Mouse (Mus musculus) hindbrain, embryonic 12.5 days (tissue): ENCODE measurements around the gene Vps13d. TPM values are rescaled to one million over a fixed set of nuclear protein-coding genes. Genes with fewer than 3 reads are reported as not detected.
"Not testable (repeated sequence)": the region's sequence is repeated elsewhere in the genome, so short reads cannot be mapped to it uniquely, and the experiment has no call there.

Experiments used
- ATAC-seq: fragments of 200-750 bp; cut with Nextera tagmentation; 2 replicates; pipeline ENCODE4 v1.8.0; 2017; ENCODE audit warnings: moderate TSS enrichment; ENCODE audit not compliant: low FRiP score
- H3K27ac ChIP-seq: fragments of 300-500 bp; sonication (generic); 2 replicates; pipeline ENCODE4 v1.5.1; 2016; ENCODE audit warnings: mild to moderate bottlenecking
- H3K27me3 ChIP-seq: fragments of 300-500 bp; sonication (generic); 2 replicates; pipeline ENCODE4 v1.6.1; 2016; ENCODE audit warnings: mild to moderate bottlenecking
- H3K36me3 ChIP-seq: fragments of 300-500 bp; sonication (generic); 2 replicates; pipeline ENCODE4 v1.6.1; 2016; ENCODE audit warnings: mild to moderate bottlenecking
- H3K4me1 ChIP-seq: fragments of 300-500 bp; sonication (generic); 2 replicates; pipeline ENCODE4 v1.6.1; 2016
- H3K4me2 ChIP-seq: fragments of 300-500 bp; sonication (generic); replicated peaks from 2 replicates; pipeline ENCODE4 v1.6.1; 2016; ENCODE audit warnings: mild to moderate bottlenecking
- H3K4me3 ChIP-seq: fragments of 300-500 bp; sonication (generic); 2 replicates; pipeline ENCODE4 v1.5.1; 2016; ENCODE audit warnings: mild to moderate bottlenecking
- H3K9ac ChIP-seq: fragments of 300-500 bp; sonication (generic); 2 replicates; pipeline ENCODE4 v1.6.1; 2016; ENCODE audit warnings: mild to moderate bottlenecking, moderate library complexity
- H3K9me3 ChIP-seq: fragments of 300-500 bp; sonication (generic); replicated peaks from 2 replicates; pipeline ENCODE4 v1.6.1; 2016; ENCODE audit warnings: mild to moderate bottlenecking
- WGBS: fragments of 180-500 bp; shearing (Covaris S2); methylation state at CpG from one replicate; pipeline ENCODE4 v1.1.7; 2016; 5-methylcytosine and 5-hydroxymethylcytosine counted together
- polyA plus RNA-seq: library from polyadenylated mRNA; unstranded; fragments of >200 nt; fragmentation: Nextera tagmentation; extraction: Ambion mirVana; gene quantifications from 2 replicates; pipeline ENCODE4 v1.2.1, GENCODE M21; 2016

Vps13d gene
- polyA plus RNA-seq, 1 experiment from 2014 or later, result 7.2 TPM

DNA sequence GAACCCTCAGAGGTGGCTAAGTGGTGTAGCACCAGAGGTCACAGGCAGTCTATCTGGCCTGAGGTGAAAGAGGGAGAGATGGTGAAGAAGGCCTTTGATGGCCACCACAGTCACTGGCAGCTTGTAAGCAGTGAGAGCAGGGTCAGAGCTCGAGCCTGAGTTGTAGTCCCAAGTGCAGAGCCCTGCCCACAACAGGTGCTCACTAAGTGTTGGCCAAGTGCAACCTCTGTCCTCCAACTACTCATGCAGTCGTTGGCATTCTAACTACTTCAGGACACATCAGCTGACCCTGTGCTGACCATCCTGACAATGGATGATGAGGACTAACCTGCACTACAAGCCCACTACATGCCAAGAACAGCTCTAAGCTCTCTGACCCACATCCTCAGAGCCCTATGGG is 7.2 kb downstream of the Vps13d start:
- no peak overlapping the region for H3K4me3 ChIP-seq
- peaks cover 5% of the 10 kb centered on the region; the same call in 1 of the 2 replicates for H3K9me3 ChIP-seq
- peaks cover 38% of the 10 kb centered on the region for H3K36me3 ChIP-seq
- WGBS, result 87% methylated on average over 2 of the region's 2 CpGs
- H3K4me1 ChIP-seq, result no peaks in the 10 kb centered on the region
- no peak for ATAC-seq
- no peak overlapping the region for H3K4me2 ChIP-seq
- H3K9ac ChIP-seq, result no peak overlapping the region
- H3K27ac ChIP-seq, result no peak overlapping the region
- no peaks in the 10 kb centered on the region for H3K27me3 ChIP-seq

DNA sequence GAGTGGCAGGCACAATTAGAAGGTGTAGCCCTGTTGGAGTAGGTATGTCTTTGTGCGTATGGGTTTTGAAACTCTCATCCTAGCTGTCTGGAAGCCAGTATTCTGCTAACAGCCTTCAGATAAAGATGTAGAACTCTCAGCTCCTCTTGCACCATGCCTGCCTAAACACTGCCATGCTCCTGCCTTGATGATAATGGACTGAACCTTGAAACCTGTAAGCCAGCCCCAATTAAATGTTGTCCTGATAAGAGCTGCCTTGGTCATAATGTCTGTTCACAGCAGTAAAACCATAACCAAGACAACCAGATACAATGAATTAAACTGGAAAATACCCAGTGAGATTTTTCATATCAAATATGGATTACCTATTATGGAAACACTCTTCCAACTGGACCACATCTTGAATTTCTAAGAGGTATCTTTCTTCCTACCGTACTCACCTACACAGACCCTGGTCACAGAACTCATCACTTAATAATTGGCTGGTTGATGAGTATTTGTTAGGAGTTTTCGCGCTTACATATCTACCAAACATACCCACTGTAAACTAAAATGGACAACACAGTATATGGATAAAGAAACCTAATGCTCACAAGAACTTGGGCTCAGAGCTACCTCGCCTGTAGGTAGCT is 15.8 kb downstream of the Vps13d start:
- Histone ChIP-seq H3K27me3 (no peaks in the 10 kb centered on the region), H3K4me3 (no peak overlapping the region), H3K4me1 (no peaks in the 10 kb centered on the region), H3K4me2 (no peak overlapping the region), H3K9me3 (no peaks in the 10 kb centered on the region), H3K36me3 (peaks cover 34% of the 10 kb centered on the region), H3K9ac (no peak overlapping the region), H3K27ac (no peak overlapping the region)
- WGBS, result 97% methylated on average over 5 of the region's 5 CpGs
- ATAC-seq, result no peak

DNA sequence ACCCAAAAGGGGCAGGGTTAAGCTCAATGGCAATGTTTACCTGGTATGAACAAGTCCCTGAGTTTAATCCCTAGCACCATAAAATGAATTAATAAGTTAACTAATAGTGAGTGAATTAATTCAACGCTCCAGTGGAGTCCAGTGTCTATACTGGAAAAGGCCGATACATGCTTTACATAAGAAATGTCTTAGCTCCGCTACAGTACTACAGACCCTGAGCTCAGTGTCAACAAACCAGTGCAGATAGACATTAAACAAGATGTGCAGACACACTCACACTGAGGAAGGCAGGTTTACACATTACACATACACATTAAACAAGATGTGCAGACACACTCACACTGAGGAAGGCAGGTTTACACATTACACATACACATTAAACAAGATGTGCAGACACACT is 29.3 kb downstream of the Vps13d start:
- 96% methylated on average over 3 of the region's 3 CpGs for WGBS
- H3K36me3 ChIP-seq, result peaks cover 83% of the 10 kb centered on the region
- not testable (repeated sequence) for H3K4me2 ChIP-seq, H3K27ac ChIP-seq, H3K9me3 ChIP-seq, H3K9ac ChIP-seq, H3K27me3 ChIP-seq, ATAC-seq, H3K4me3 ChIP-seq, H3K4me1 ChIP-seq

DNA sequence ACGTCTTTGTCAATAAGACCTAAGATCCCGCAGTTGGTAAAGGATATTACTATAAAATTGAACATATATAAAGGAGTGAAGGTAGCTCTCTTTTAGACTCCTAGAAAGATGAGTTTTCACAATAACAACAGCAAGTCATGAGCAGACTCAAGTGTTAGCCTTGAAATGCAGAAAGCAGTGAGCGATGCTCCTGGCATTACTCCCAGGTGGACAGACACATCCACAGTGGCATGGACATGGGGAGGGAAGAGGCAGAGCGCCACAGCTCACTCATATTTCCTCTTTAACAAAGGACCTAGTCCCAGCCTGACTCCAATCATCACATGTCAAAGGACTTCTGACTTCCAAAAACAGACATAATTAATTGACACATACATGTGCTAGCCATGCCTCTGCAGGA is 30.7 kb downstream of the Vps13d start:
- H3K27ac ChIP-seq, result no peak overlapping the region
- 95% methylated on average over 4 of the region's 4 CpGs for WGBS

DNA sequence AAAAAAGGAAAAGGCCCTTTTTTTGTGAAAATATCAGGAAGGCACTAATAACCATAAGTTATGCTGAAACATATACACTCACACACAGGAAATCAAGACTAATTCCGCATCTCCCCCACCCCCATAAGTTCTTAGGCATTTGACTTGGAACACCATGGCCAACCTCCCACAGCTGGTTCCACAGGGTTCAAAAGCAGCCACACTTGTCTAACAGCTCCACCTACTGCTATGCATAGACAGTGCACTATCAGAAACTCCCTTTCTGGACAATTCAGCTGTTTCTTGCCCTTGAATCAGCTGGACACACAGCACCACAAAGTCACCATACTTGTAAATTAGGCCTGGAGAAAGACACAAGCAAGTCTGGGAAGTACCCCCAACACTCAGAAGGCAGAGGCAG is 33.6 kb downstream of the Vps13d start:
- H3K36me3 ChIP-seq, result peaks cover 84% of the 10 kb centered on the region
- H3K9me3 ChIP-seq, result no peaks in the 10 kb centered on the region
- no peak overlapping the region for H3K4me2 ChIP-seq
- no peak for ATAC-seq
- no peaks in the 10 kb centered on the region for H3K27me3 ChIP-seq
- no peaks in the 10 kb centered on the region for H3K4me1 ChIP-seq
- no peak overlapping the region for H3K27ac ChIP-seq
- H3K4me3 ChIP-seq, result no peak overlapping the region
- H3K9ac ChIP-seq, result no peak overlapping the region
- WGBS, result 86% methylated on average over 1 of the region's 1 CpGs

More for the DNA sequence above, 30.7 kb downstream of the Vps13d start:
- no peak overlapping the region for H3K4me2 ChIP-seq
- no peak for ATAC-seq
- H3K9me3 ChIP-seq, result no peaks in the 10 kb centered on the region
- H3K4me1 ChIP-seq, result no peaks in the 10 kb centered on the region
- no peak overlapping the region for H3K9ac ChIP-seq
- no peaks in the 10 kb centered on the region for H3K27me3 ChIP-seq
- H3K4me3 ChIP-seq, result no peak overlapping the region
- H3K36me3 ChIP-seq, result peaks cover 82% of the 10 kb centered on the region

- 52% methylated on average over 8 of the region's 8 CpGs for WGBS
- no peak overlapping the region for H3K4me2 ChIP-seq
- H3K4me1 ChIP-seq, result no peaks in the 10 kb centered on the region
- H3K9ac ChIP-seq, result no peak overlapping the region
- no peak overlapping the region for H3K4me3 ChIP-seq
- peaks cover 78% of the 10 kb centered on the region for H3K36me3 ChIP-seq
- no peak for ATAC-seq
- H3K9me3 ChIP-seq, result no peaks in the 10 kb centered on the region
- no peaks in the 10 kb centered on the region for H3K27me3 ChIP-seq
- H3K27ac ChIP-seq, result no peak overlapping the region
Observed at GRCm38 (mm10) chr4:145155956-145156355, 38.8 kb downstream of the Vps13d start.

GRCm38 (mm10) chr4:145151103-145151486 is 43.7 kb downstream of the Vps13d start:
- no peak overlapping the region for H3K9ac ChIP-seq
- H3K27ac ChIP-seq, result no peak overlapping the region
- no peak overlapping the region for H3K4me3 ChIP-seq
- 92% methylated on average over 1 of the region's 1 CpGs for WGBS
- no peaks in the 10 kb centered on the region for H3K27me3 ChIP-seq
- ATAC-seq, result no peak
- H3K36me3 ChIP-seq, result peaks cover 57% of the 10 kb centered on the region
- H3K4me2 ChIP-seq, result no peak overlapping the region
- H3K4me1 ChIP-seq, result no peaks in the 10 kb centered on the region
- no peaks in the 10 kb centered on the region for H3K9me3 ChIP-seq

DNA sequence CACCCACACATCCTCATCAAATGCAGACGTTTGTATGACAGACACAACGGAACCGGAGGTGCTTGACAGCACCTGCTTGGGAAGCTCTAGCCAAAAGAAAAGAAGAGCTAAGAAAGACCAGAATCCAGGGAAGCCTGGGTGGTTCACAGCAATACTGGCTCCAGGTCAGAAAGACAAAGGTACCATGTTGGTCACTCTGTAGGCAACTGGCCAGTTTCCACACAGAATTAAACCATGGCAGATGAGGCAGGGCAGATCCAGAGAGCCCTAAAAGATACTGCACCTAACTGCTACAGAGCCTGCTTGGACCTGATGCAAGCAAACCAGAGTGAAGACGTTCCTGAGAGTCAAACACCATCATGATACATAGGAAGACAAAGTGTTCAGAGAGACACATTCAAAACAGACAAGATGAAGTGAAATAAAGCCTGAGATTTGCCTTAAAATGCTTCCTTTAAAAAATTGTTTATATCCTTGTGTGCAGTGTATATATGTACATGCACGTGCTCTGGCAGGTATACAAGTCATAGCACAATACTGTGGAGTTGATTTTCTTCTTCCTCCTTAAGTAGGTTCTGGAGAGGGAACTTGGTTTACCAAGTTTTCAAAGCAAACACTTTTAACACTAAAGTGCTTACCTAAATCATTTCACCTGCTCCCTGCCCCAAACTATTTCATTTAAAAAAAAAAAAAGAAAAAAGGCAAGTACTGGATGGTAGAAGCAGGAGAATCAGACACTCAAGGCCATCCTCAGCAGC is 44.3 kb downstream of the Vps13d start:
- ATAC-seq, result no peak
- no peak overlapping the region for H3K27ac ChIP-seq
- no peaks in the 10 kb centered on the region for H3K27me3 ChIP-seq
- no peaks in the 10 kb centered on the region for H3K9me3 ChIP-seq
- H3K36me3 ChIP-seq, result peaks cover 52% of the 10 kb centered on the region
- H3K4me3 ChIP-seq, result no peak overlapping the region
- no peaks in the 10 kb centered on the region for H3K4me1 ChIP-seq
- no peak overlapping the region for H3K4me2 ChIP-seq
- 78% methylated on average over 5 of the region's 5 CpGs for WGBS
- H3K9ac ChIP-seq, result no peak overlapping the region

DNA sequence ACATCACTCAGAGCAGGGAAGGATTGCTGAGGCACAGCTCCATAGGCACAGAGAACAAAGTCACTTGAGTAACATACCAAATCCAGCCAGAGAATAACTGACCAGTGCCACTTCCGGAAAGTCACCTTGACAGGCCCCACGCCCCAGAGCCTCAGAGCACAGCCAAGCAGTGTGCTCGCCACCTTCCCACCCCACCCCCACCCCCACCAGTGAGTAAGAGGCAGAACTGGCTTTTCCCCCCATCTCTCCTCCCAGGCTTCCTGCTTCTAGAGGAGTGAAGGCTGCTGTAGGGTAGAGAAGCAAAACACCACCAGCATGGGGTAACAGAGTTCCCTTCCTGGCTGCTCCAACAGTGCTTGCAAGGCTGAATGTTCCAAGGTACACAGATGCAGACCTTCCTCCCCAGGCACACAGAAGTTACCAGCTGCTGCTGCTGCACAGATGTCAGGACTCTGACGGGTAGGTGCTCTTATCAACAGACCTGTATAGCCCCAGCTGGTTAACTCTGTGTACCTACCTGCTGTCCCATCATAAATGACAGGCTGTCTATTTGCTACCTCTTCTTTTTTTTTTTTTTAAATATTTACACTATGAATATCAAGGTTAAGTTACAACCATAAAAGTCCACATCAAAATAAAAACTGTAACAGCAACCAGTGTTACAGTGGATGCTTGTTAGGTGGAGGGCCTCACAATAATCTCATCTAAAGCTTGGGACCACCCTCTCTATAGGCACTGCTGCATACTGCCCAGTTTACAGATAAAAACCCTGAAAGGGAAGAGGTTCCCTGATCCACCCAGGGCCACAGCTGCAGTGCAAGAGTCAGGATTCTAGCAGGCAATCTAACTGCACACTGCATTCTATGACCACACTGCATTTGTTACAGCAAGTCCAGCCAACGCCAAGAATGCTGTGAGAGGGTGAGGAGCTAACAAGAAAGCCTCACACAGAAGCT is 47.5 kb downstream of the Vps13d start:
- H3K4me3 ChIP-seq, result no peak overlapping the region
- H3K27ac ChIP-seq, result no peak overlapping the region
- H3K4me1 ChIP-seq, result no peaks in the 10 kb centered on the region
- H3K9me3 ChIP-seq, result no peaks in the 10 kb centered on the region
- H3K9ac ChIP-seq, result no peak overlapping the region
- peaks cover 49% of the 10 kb centered on the region for H3K36me3 ChIP-seq
- no peaks in the 10 kb centered on the region for H3K27me3 ChIP-seq
- no peak for ATAC-seq
- WGBS, result 68% methylated on average over 5 of the region's 5 CpGs
- H3K4me2 ChIP-seq, result no peak overlapping the region

DNA sequence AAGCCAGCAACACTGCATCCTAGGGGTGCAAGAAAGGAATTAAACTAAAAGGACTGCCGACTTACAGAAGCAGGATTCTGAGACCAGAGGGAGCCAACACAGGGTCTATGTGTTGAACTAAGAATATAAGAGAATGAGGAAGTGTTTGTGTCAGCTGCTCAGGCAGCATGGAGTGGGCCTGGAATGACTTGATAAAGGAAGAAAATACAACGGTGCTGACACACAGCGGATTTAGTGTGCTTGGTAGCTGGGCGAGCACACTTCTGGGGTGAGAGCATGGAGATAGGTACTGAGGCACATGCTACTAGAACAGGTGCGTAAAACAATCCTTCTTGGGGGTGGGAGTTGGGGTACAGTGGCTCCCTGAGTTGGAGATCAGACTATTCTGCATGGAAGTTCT is 51.3 kb downstream of the Vps13d start:
- Histone ChIP-seq H3K27me3 (no peaks in the 10 kb centered on the region), H3K36me3 (peaks cover 62% of the 10 kb centered on the region), H3K4me1 (no peaks in the 10 kb centered on the region), H3K27ac (no peak overlapping the region), H3K4me3 (no peak overlapping the region), H3K9ac (no peak overlapping the region), H3K9me3 (no peaks in the 10 kb centered on the region), H3K4me2 (no peak overlapping the region)
- ATAC-seq, result no peak
- 93% methylated on average over 5 of the region's 5 CpGs for WGBS

GRCm38 (mm10) chr4:145136705-145137104 is 58.1 kb downstream of the Vps13d start:
- WGBS, result 91% methylated on average over 1 of the region's 1 CpGs
- Histone ChIP-seq H3K4me2 (no peak overlapping the region), H3K4me3 (no peak overlapping the region), H3K36me3 (peaks cover 59% of the 10 kb centered on the region), H3K9me3 (no peaks in the 10 kb centered on the region), H3K9ac (no peak overlapping the region), H3K27me3 (no peaks in the 10 kb centered on the region), H3K4me1 (no peaks in the 10 kb centered on the region), H3K27ac (no peak overlapping the region)
- ATAC-seq, result no peak

DNA sequence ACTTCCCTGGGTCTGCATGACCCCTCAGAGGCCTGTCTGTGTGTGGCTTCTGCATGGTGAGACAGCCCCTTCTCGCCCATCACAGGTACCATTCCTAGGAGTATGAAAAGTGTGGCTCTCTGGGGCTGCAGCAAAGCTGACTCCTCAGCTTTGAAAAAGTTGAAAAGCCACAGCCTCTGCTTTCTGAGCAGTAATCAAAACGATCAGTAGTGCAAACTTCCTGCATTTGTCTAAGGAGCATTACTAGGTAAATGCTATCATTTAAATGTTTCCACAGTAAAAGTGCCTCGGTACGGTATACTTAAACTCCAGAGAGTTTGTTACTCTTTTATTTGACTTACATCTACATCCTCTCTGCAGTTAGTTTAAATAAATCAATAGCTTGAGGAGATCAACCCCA is 59.3 kb downstream of the Vps13d start:
- peaks cover 61% of the 10 kb centered on the region for H3K36me3 ChIP-seq
- 94% methylated on average over 4 of the region's 4 CpGs for WGBS

More for the DNA sequence above, 59.3 kb downstream of the Vps13d start:
- Histone ChIP-seq H3K4me1 (no peaks in the 10 kb centered on the region), H3K27me3 (no peaks in the 10 kb centered on the region), H3K9ac (no peak overlapping the region), H3K9me3 (no peaks in the 10 kb centered on the region), H3K4me3 (no peak overlapping the region), H3K4me2 (no peak overlapping the region), H3K27ac (no peak overlapping the region)
- ATAC-seq, result no peak
